Mouse (Mus musculus) forebrain, embryonic 10.5 days (tissue): ENCODE measurements around the gene Mtcl1. TPM values are rescaled to one million over a fixed set of nuclear protein-coding genes. Genes with fewer than 3 reads are reported as not detected.

Source experiments
- DNase-seq: peaks from one replicate; pipeline ENCODE4 v3.0.0-alpha.2; 2017; ENCODE audit warnings: low spot score; ENCODE audit errors: extremely low spot score
- H3K27ac ChIP-seq: fragments of 300-500 bp; sonication (generic); 2 replicates; pipeline ENCODE4 v1.5.1; 2016; ENCODE audit warnings: mild to moderate bottlenecking
- H3K27me3 ChIP-seq: fragments of 300-500 bp; sonication (generic); 2 replicates; pipeline ENCODE4 v1.6.1; 2016; ENCODE audit warnings: mild to moderate bottlenecking; ENCODE audit not compliant: poor library complexity, severe bottlenecking
- H3K36me3 ChIP-seq: fragments of 300-500 bp; sonication (generic); replicated peaks from 2 replicates; pipeline ENCODE4 v1.6.1; 2016; ENCODE audit warnings: mild to moderate bottlenecking, moderate library complexity
- H3K4me1 ChIP-seq: fragments of 300-500 bp; sonication (generic); 2 replicates; pipeline ENCODE4 v1.6.1; 2016
- H3K4me3 ChIP-seq: fragments of 300-500 bp; sonication (generic); 2 replicates; pipeline ENCODE4 v1.5.1; 2016; ENCODE audit warnings: mild to moderate bottlenecking, moderate library complexity
- H3K9me3 ChIP-seq: fragments of 300-500 bp; sonication (generic); 2 replicates; pipeline ENCODE4 v1.6.1; 2016; ENCODE audit warnings: mild to moderate bottlenecking, moderate library complexity
- WGBS: fragments of 180-500 bp; shearing (Covaris S2); methylation state at CpG from one replicate; pipeline ENCODE4 v1.1.7; 2016; 5-methylcytosine and 5-hydroxymethylcytosine counted together
- polyA plus RNA-seq: library from polyadenylated mRNA; unstranded; fragments of >200 nt; fragmentation: Nextera tagmentation; extraction: Ambion mirVana; gene quantifications from 2 replicates; pipeline ENCODE4 v1.2.1, GENCODE M21; 2016

Gene Mtcl1
- polyA plus RNA-seq, result 25.5 and 28.4 TPM in 2 replicates

DNA sequence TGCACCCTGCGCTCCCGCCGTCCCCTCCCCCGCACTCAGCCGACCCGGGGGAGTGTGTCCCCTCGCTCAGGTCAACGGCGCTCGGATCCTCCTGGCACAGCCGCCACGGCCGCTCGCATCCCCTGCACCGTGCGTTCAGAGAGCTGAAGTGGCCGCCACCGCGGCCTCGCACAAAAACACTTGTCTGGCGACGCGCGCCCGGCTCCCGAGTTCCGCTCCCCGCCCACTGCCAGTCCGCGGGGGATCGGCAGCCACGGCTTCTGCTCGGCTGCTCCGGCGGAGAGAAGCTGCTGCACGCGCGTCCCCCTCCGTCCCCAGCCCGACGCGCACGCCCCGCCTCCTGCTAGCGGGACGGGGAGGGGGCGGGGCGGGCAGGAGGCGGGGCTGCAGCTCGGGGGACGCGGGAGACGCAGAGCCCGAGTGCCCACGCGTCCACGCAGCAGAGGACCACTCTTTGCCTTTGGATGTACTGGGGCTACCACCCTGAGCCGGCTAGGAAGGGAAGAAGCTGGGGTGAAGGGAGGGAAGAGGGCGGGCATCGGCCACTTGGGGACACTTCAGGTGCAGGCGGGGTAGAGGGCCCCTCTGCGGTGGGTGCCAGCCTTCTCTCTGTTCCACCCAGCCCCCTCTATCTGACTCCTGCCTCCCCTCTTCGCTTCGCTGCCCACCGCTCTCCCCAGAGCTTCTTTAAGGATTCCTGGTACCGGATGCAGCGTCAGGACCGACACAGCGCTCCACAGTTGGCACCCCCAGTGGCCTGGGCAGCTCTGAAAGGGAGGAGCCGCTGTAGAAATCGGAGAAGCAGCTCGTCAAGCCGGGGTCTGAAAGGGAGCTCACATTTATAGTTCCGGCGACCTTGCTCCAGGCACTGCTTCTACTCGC lies at the start of gene Mtcl1:
TSS of gene Mtcl1 (minus strand) at position 291 of the 882 bp plus-strand sequence.
- H3K4me1 ChIP-seq, result peaks cover 81% of the 10 kb centered on the region
- DNase-seq, result peak; percentile 80
- under 1% methylated on average over 76 of the region's 76 CpGs for WGBS
- no peaks in the 10 kb centered on the region for H3K9me3 ChIP-seq
- peaks cover 49% of the 10 kb centered on the region for H3K27me3 ChIP-seq
- H3K36me3 ChIP-seq, result no peaks in the 10 kb centered on the region
- H3K27ac ChIP-seq, result peak within 1 kb of the TSS; percentile 96
- peak within 1 kb of the TSS; percentile 79 for H3K4me3 ChIP-seq

DNA sequence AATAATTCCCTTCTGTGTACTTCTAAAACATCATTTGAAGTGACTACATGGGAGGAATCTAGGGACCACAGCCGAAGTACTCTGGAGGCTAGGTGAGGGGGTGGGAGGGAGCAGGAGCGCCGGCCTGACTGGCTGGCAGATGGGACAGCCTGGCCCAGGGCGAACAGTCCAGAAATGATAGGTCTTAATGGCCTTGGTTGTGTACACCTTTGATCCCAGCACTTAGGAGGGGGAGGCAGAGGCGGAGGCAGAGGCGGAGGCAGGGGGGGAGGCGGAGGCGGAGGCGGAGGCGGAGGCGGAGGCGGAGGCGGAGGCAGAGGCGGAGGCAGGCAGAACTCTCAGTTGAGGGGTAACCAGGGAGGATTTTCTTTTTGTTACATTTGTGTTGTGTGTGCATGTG lies 49.0 kb upstream of the Mtcl1 start:
- WGBS, result 96% methylated on average over 14 of the region's 14 CpGs
- Histone ChIP-seq H3K27ac (no peak overlapping the region), H3K27me3 (no peaks in the 10 kb centered on the region), H3K4me1 (no peaks in the 10 kb centered on the region), H3K36me3 (peaks cover 96% of the 10 kb centered on the region), H3K9me3 (no peaks in the 10 kb centered on the region), H3K4me3 (no peak overlapping the region)
- DNase-seq, result no peak

DNA sequence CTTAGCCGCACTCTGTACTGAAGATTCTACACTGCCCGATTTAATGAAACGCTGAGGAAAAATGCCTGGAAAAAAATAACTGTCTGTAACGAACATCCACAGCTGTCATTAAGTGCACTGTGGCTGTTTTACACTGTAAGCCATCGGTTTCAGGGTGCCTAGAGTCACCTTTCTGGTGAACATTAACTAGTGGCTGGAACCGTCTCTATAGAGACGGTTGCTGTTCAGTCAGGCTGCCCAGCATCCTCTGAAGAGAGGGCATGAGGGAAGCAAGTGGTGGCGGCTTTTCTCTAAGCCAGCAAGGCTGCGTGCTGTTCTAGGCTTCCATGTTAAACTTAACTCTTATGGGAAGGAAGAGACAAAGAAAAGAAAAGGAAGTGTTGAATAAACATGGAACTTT lies 47.0 kb upstream of the Mtcl1 start:
- Histone ChIP-seq H3K27me3 (no peaks in the 10 kb centered on the region), H3K36me3 (peaks cover 83% of the 10 kb centered on the region), H3K4me1 (no peaks in the 10 kb centered on the region), H3K9me3 (no peaks in the 10 kb centered on the region), H3K4me3 (no peak overlapping the region), H3K27ac (no peak overlapping the region)
- 96% methylated on average over 9 of the region's 9 CpGs for WGBS
- no peak for DNase-seq

DNA sequence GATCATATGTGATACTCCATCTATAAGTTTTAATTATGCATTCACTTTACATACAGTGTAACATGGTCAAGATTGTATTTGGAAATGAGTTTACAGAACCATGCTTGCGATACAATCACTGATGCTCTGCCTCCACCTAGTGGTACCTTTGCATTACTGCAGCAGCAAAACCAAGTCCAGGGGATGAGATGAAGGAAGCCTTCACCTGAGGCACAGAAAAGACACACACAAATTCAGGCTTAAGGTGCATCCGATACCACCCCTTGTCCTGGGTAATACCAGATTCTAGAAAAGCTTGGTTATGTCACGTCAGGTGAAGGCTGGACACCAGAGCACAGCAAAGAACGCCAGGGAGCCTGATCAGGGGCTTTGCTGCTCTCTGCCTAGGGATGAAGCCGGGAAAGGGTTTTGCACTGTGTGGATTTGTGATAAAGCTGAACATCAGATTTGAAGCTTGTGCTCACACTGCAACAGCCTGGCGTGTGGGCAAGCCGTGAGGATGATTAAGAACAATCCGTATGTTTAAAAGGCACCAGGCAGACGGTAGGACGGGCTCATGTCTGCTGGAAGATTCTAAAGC lies 40.6 kb upstream of the Mtcl1 start:
- DNase-seq, result peak; percentile 57
- Histone ChIP-seq H3K36me3 (peaks cover 18% of the 10 kb centered on the region), H3K4me3 (no peak overlapping the region), H3K4me1 (no peaks in the 10 kb centered on the region), H3K9me3 (no peaks in the 10 kb centered on the region), H3K27ac (no peak overlapping the region), H3K27me3 (peaks cover 1% of the 10 kb centered on the region; the same call in 1 of the 2 replicates)
- WGBS, result 46% methylated on average over 10 of the region's 10 CpGs

DNA sequence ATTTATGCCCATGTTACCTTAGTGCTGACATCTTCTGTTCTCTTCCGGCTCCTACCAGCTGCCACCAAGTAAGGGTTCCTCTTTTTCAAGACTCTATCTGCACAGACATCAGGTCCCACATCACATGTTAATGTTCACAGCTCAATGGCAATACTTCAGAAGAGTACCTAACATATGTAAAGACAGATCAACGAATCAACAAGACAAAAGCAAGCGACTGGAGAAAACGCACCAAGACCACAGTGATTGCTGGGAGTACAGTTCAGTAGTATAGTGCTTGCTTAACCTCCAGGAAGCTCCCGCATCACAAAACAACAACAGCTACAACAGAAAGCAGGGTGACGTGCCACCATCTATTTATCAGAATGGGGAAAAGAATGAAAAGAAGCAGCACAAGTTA lies 37.0 kb upstream of the Mtcl1 start:
- H3K27ac ChIP-seq, result no peak overlapping the region
- peaks cover 18% of the 10 kb centered on the region for H3K27me3 ChIP-seq
- no peaks in the 10 kb centered on the region for H3K36me3 ChIP-seq
- no peak for DNase-seq
- WGBS, result 89% methylated on average over 6 of the region's 6 CpGs
- H3K4me3 ChIP-seq, result no peak overlapping the region
- H3K9me3 ChIP-seq, result no peaks in the 10 kb centered on the region
- peaks cover 14% of the 10 kb centered on the region for H3K4me1 ChIP-seq

DNA sequence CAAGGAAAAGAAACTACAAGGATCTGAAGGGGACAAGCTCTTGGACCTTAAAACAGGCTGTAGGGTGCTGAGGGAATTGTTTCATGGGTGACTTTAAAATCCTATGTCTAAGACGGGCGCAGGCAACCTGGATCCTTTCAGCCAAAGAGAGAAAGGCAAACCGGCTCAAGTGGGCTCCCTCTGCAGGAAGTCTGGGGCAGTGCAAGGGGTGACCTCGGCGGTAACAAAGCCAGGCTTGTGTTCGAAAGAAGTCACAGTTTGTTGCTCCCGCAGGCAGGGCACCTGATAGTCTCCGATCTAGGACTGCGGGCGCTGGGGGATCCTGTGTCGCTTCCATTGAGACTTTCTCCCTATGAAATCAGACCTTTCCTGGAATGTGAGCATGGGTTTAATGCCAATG lies 36.2 kb upstream of the Mtcl1 start:
- H3K36me3 ChIP-seq, result no peaks in the 10 kb centered on the region
- H3K4me1 ChIP-seq, result peaks cover 20% of the 10 kb centered on the region
- peaks cover 25% of the 10 kb centered on the region for H3K27me3 ChIP-seq
- H3K4me3 ChIP-seq, result no peak overlapping the region
- DNase-seq, result peak; percentile 82
- peak overlapping the region; percentile 72 for H3K27ac ChIP-seq
- H3K9me3 ChIP-seq, result no peaks in the 10 kb centered on the region
- WGBS, result 12% methylated on average over 11 of the region's 11 CpGs

DNA sequence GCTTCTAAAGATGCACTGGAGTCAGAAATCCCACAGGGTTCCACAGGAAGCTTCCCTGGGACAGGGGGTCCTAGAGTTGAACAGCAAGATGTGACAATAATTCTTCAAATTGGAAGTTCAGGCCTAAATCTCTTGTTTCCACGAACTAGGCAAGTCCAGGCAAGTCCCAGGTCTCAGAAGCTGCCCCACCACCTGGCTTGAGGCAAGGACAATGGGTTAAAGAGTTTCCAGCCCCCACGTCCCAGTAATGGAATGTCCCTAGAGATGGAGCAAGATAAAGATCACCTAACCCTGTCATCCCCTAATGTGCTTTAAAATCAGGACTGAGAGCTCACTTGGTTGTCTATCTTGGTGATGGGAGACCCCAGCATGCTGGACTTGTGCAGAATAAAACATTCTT lies 35.4 kb upstream of the Mtcl1 start:
- DNase-seq, result no peak
- Histone ChIP-seq H3K4me1 (peaks cover 28% of the 10 kb centered on the region), H3K9me3 (no peaks in the 10 kb centered on the region), H3K4me3 (no peak overlapping the region), H3K27ac (no peak overlapping the region), H3K27me3 (peaks cover 31% of the 10 kb centered on the region), H3K36me3 (no peaks in the 10 kb centered on the region)
- 56% methylated on average over 2 of the region's 2 CpGs for WGBS

DNA sequence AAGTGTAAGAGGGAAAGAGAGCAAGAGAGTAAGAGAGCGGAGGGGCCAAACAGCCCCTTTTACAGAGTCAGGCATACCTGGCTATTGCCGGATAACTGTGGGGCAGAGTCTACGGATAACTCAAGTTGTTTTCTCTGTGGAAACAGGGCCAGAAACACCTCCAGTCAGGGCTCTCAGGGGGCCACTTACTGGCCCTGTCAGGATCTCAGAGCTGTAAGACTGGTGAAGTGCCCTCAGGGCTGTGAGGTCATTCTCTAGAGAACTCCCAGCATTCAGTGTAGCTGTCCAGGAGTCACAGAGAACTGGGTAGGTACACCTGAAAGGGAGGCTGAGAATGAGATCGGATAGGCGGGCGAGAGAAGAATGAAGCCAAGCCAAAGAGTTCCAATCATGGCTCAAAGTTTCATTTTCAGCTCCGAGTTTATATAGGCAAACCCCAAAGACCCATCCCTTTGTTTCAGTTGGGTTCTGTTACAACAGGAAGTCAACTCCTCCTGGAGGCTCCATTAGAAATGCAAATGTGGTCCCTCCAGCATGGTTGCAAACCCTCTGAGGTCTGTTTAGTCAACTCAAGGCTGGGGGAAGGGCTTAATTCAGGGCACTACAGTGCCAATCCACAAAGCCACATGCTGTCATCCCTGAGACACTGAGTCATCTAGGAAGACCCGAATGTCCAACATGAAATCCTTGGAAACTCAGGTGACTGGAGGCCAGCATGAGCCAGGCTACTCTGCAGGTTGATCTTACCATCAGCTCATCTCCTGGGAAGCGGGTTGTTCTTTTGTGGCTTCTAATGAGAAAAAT lies 34.3 kb upstream of the Mtcl1 start:
- Histone ChIP-seq H3K36me3 (no peaks in the 10 kb centered on the region), H3K9me3 (no peaks in the 10 kb centered on the region), H3K27me3 (peaks cover 38% of the 10 kb centered on the region), H3K27ac (no peak overlapping the region), H3K4me1 (peaks cover 39% of the 10 kb centered on the region), H3K4me3 (no peak overlapping the region)
- 75% methylated on average over 9 of the region's 9 CpGs for WGBS
- no peak for DNase-seq

DNA sequence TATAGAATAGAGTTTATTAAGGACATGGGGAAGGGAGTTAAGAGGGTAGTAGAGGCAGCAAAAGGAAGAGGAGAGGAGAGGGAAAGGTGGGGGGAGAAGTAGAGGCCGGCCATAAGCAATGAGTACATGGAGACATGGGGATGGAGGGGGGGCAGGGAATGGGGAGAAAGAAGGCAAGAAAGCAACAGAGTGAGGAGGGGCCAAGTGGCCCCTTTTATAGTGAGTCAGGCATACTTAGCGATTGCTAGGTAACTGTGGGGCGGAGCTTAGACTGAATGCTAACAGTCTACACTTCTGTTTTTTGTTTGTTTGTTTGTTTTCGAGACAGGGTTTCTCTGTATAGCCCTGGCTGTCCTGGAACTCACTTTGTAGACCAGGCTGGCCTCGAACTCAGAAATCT lies 31.7 kb upstream of the Mtcl1 start:
- H3K4me3 ChIP-seq, result no peak overlapping the region
- H3K4me1 ChIP-seq, result peaks cover 47% of the 10 kb centered on the region
- peak overlapping the region; percentile 83; the same call in 1 of the 2 replicates for H3K27ac ChIP-seq
- WGBS, result 78% methylated on average over 5 of the region's 5 CpGs
- H3K36me3 ChIP-seq, result no peaks in the 10 kb centered on the region
- no peaks in the 10 kb centered on the region for H3K9me3 ChIP-seq
- peaks cover 54% of the 10 kb centered on the region for H3K27me3 ChIP-seq
- no peak for DNase-seq

DNA sequence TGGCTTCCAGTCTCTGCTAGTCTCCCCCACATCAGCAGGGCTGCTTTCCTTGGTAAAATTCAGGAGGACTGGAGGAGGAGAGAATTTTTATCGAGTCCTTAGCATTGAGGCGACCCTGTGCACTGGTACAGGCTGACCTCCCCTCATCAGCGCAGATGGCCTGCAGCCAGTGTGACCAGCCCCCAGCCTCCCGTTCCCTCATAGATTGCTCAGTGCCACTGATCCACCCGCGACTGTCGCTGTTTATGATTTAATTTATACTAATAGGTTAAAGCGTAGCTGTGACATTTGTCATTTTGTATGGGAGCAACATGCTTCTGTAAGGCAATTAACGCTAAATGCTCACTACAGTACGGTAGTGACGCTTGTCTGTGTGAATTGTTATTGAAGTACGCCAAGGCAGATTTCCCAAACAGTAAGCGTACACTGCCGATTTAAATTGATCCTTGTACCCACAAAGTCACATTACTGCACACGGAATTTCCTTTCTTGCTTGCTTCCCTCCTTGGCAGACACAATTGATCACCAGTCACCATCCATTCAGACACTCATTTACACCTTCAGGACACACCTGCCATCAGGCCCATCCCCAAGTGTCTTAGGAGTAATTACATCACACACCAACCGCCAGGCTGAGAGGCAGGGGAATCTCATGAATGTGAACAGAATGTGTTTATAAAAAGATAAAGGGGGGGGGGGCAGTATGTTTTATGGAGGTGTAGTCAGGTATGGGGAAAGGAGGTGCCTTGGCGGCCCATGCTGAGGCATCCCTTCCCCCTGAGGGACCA lies 31.1 kb upstream of the Mtcl1 start:
- WGBS, result 14% methylated on average over 17 of the region's 17 CpGs
- H3K4me3 ChIP-seq, result peak overlapping the region; percentile 43
- peaks cover 47% of the 10 kb centered on the region for H3K4me1 ChIP-seq
- H3K27me3 ChIP-seq, result peaks cover 54% of the 10 kb centered on the region
- H3K36me3 ChIP-seq, result no peaks in the 10 kb centered on the region
- peak overlapping the region; percentile 83 for H3K27ac ChIP-seq
- DNase-seq, result no peak
- H3K9me3 ChIP-seq, result no peaks in the 10 kb centered on the region

DNA sequence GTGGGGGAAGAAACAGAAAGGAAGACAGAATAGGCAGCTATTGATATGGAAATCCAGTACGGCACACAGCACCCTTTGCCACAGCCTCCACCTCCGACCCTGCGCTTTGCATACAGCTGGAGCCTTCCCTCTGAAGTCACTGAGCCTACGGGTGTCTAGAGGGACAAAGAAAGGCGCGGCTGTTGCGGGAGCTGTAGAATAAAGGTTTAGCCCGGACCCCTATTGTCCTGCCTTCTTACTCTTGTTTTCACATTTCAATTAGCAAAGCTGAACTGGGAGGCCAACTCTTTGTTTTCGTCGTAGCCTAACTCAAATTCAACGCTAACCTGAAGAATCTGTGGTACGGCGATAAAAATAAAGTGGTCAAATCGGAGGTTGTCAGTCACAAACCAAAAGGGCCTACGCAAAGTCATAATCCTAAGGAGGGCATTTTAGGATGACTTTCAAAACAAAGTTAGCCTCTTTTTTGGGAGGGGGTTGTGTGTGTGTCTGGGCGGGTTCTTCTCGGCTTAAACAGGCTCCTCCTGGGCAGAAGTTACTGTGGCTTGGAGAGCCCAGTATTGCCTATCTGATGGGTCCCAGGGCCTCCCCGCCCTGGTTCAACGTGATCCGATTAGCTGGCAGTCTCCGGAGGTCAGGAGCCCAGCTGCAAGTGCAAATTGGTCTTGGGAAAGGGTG lies 30.4 kb upstream of the Mtcl1 start:
- Histone ChIP-seq H3K9me3 (peaks cover 1% of the 10 kb centered on the region; the same call in 1 of the 2 replicates), H3K27me3 (peaks cover 52% of the 10 kb centered on the region), H3K36me3 (no peaks in the 10 kb centered on the region), H3K4me1 (peaks cover 47% of the 10 kb centered on the region), H3K27ac (peak overlapping the region; percentile 83), H3K4me3 (peak overlapping the region; percentile 43)
- DNase-seq, result peak; percentile 79
- under 1% methylated on average over 21 of the region's 21 CpGs for WGBS
